Mouse (Mus musculus) frontal cortex, postnatal 36 days (tissue): ENCODE measurements around the gene Etl4.
A peak's percentile ranks its signal among the peaks of the same experiment; 100 is the strongest.

Experiments
- DNase-seq, 2 experiments: peaks; one replicate each; pipeline ENCODE4 v3.0.0; 2022; ENCODE audit warnings: low spot score in 2 of 2

The Etl4 gene

DNA sequence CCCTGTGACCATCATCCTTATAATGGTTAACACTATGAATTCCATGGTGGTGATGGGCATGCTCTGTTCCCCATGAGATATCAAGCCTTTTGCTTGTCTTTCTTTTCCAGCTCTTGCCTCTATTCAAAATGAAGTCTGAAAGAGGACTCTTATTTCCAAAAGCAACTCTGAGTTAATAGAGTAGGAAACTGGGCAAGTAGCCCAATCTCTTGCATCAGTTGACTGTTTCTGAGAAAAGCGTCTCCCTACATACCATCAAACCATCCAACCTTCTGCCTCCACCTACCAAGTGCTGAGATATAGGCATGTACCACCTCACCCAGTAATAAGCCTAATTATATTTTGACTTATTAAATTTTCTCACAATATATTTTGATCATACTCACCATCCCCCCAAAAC lies 658.9 kb downstream of the Etl4 start:
- DNase-seq = no peak

DNA sequence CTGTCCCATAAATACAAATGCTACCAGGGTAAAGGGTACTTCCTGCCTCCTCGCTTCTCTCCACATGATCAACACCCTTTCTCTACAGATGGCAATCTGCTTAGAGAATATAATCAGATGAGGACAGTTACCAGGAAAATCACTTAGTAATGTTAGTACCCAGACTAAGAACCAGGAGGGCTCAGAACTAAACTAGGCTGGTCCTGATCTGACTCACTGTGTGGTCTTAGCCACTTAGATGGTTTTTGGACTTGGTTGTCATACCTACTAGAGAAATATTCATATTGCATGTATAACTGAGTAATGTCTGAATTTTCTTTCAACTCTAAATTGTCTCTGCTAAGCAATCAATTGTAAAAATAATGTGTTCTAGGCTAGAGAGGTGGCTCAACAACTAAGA lies 662.4 kb downstream of the Etl4 start:
- no peak for DNase-seq

DNA sequence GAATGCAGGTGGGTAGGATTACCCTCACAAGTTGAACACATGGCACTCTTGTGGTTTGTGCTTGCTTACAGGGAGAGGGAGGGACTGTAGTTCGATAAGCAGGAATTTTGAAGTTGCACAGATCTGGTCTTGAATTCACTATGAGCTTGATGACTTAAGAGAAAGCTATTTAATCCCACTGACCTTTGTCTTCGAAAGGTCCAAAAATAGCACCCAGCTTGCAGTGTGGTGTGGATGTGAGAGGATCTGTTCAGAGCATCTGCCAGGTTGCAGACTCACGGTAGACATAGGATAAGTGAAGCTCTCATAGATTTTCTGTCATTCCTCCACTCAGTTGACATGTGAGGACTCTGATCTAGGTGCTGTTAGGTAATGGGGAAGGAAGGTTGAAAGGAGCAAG lies 670.8 kb downstream of the Etl4 start:
- DNase-seq = no peak

DNA sequence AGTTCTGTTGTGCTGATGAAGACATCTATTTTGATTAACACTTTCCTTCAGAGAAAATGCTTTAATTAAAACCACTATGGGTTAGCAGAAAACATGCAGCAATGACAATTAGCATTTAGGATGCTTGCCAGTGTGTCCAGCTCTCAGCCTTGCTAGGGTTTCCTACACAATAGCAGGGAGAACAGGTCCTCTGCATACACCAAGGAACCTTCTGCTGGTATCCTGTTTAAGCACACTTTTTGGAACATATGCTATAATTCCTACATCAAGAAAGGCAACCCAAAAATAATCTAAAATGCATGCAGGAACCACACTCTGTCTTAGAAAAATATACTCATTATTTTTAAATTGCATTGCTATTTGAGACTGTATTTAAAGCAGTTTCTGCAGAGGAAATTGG lies 673.5 kb downstream of the Etl4 start:
- peak in 1 of 2 experiments; percentile 22 for DNase-seq

DNA sequence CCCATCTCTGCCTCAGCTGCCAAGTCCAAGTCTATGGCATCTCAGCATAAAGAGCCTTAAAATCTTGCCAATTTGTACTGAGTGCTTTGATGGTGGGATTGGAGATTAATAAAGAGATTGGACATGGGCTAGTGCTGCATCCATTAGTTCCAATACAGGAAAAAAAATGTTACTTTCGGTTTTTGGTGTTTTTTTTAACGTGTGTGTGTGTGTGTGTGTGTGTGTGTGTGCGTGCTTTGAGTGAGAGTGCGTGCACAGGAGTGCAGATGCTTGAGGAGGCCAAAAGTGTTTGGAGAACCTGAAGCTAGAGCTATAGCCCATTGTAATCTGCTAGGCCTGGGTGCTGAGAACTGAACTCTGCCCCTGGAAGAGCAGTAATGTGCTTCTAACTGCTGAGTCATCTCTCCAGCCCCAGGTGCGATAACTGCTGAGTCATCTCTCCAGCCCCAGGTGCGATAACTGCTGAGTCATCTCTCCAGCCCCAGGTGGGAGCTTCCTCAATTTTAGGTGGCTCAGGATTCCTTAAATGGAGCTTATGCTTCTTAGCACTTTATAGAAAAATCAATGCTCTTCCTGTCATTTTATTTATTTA lies 674.1 kb downstream of the Etl4 start:
- DNase-seq = no peak

DNA sequence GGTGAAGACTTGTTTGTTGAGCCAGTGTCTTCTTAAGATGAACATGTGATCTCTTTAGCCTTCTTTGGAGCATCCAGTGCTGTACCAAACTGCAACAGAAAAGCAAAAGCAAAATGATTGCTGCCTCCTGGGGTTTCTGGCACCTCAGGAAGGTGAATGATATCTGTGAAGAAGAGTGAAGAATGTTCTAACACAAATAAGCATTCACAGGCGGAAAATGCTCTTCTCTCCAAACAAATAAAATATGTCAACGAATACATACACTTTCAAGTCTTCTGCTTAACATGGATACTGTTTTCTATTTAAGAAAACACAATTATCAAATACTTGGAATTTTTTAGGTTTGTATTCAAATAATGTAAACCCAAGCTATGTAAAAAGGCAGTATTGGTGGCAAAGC lies 678.3 kb downstream of the Etl4 start:
- DNase-seq = no peak

DNA sequence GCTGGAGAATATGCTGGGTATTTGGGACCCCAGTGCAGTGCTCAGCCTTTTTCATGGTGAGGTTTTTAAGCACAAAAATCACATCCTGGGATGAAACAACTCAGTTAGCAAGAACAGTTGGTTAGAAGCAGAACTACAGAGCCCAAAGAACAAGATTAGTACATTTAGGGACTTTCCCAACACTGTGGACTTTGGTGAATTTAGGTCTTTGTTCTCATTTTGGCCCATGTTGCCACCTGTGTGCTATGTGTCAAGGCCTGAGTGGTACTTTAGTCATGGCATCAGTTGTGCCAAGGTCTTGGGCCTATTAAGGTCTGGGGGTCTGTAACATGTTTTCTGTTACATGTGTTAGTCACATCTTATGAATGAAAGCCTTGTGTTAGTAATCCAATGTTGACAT lies 679.1 kb downstream of the Etl4 start:
- no peak for DNase-seq

DNA sequence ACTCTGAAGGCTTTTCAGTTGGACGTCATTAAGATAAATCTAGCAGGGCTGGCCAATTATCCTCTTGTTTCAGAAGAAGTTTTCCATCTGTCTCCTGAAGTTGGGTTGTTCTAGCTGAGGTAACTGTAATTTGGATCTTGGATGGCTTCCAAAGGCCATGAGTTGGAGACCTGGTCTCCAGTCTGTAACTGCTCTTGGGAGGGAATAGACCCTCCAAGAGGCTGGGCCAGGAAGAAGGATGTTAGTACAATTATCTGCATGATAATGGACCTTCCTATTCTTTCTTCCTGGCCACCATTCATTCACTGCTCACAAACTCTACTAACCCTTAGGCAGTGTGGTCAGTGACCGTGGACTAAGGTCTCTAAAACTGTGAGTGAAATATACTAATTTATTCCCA lies 684.5 kb downstream of the Etl4 start:
- no peak for DNase-seq

DNA sequence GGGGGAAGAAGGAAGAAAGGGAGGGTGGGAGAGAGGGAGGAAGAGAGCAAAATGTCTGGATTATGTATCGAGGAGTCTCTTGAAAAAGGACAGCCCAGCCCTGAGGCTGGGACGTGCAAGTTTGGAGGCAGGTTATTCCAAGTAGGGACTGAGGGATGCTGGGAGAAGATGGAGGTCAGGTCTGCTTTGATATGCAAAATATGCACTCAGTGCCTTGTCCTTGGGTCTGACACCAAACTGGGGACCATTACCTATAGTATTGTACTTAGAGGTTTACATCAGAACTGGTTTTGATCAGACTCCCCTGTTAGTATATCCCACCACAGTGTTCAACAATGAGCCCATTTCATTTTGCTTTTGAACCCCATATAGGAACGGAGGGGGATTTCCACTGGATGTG lies 685.4 kb downstream of the Etl4 start:
- DNase-seq = no peak

DNA sequence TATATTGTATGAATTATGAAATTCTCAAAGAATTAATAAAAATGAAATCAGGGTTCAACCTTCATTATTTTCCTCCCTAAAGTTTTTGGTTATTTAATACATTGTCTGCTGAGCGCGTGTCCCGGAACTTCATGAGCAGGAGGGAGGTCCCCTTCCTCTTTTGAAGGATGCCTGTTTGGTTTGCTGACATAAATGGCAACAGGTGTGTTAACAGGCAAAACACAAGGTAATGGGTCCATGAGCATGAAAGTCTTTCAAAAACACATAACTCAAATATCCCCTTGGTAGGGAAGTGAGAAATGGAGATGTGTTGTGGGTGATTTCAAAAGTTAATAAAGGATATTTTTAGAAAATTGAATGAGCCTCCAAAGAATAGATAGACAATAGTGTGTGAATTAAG lies 687.0 kb downstream of the Etl4 start:
- no peak for DNase-seq

DNA sequence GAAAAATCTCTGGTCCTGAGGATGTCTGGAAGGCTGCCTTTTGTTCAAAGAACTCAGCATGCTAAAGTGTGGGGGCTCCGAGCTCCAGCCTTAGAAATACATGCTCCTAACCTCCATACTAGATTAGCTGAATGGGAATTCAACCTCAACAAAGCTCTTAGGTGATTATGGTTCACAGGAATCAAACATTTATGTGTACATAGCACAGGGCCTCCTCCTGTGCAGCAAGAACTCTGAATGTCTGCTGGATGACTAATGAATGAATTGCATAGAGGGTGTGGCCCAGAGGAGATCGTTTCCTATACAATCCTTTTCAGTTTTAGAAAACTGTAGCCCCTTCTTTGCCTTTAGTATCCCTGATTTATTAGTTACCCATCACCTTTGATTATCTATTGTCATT lies 687.6 kb downstream of the Etl4 start:
- no peak for DNase-seq

DNA sequence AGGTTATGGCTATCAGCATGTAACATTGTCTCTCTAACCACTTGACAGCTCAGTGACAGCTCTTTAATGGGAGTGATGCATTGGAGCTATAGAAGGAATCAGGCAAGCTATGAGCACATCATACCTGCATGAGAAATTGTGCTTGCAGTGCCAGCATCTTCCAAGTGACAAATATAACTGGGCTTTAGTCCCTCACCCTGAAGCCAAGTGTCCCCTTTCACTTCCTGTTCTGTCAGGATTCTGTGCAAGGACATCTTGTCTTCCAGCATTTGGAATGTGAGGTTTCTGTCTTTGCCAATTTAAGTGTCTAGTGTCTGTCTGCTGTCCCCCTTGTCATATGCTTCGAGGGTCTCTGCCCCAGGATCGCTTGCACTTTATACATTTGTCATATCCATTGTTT lies 693.1 kb downstream of the Etl4 start:
- no peak for DNase-seq

DNA sequence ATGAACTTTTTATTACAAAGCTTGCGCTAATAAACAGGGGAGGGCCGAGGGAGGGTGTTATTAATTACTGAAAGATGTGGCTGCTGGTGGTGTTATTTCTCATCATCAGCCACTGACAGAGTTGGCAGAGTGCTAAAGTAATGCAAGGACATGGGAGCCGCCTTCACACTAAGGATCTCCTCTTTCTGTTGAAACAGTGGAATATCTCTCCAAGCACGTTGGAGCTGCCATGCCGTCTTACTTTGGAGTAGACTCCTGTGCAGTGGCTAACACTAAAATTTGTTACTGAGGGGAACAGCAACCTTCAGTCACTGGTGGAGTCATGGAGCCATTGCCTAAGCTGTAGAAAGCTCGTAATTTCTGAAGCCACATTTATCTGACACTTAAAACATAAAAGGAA lies 694.0 kb downstream of the Etl4 start:
- no peak for DNase-seq

DNA sequence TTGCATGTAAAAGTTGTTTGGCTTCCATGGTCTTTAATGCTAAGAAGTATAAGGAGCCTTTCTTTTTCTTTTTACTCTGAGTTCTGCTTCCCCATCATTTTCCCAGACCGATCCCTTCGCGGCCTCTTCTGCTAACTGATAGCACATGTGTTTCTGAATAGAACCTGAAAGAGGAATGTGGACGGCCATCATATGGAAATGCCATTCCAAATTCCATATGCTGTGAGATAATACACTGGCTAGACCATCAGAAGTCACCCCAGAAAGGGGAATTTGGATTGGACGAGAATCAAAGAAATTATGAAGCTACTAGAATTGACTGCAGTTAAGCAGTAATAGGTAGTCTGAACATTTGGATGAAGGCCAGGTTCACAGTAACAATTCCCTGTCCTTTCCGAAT lies 694.4 kb downstream of the Etl4 start:
- DNase-seq = no peak

DNA sequence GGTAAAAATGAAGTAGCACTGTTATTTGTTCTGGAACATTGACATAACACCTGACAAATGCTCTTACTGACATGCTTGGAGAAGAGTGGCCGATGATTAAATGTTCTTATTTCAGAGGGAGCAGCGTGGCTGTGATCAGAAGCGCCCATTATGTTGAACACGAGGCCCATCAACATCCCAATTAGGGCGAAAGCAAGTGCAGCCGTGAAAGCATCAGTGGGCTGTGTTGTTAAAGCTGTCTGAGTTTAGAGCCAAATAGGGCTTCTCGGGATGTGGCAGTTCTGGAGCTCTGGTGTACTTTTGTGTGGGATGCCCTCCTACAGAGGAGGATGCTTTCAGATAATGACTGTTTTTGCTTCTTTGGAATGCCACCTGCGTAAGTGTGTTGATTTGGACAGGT lies 699.6 kb downstream of the Etl4 start:
- peak in 1 of 2 experiments; percentile 24 for DNase-seq

DNA sequence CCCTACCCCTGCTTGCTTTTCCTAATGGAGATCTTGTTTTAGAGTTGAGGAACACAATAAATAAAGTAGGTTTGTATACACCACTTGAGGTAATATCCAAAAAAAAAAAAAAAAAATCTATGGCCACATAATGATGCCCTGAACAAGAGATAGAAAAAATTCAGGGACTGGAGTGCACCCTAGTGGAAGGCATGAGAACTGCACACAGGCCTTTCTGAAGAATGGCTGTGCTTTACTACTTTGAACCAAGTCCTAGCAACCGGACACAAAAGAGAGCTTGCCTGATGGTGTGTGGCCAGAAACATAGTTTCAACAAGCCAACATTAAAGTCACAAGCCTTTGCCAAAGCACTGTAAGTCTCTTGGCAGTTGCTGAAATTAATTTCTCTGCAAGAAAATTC lies 706.4 kb downstream of the Etl4 start:
- DNase-seq = peak in 1 of 2 experiments; percentile 40

DNA sequence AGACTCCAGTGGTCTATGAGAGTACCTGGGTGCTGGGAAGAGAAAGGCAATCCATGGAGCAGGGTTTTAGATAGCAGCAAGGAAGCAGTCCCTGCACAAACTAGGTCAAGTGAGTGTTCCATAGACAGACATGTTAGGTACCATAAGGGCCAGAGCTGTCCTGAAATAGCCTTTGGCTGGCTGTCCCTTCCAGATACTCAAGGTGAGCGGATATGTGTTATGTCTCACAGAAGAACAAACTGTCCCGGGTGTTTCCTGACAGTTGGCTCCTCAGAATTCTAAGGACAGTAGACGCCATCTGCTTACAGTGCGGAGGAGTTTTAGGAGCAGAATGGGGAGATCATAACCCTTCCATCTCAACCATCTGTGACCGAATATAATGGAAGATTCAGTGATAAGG lies 708.8 kb downstream of the Etl4 start:
- DNase-seq = peak in 1 of 2 experiments; percentile 6

DNA sequence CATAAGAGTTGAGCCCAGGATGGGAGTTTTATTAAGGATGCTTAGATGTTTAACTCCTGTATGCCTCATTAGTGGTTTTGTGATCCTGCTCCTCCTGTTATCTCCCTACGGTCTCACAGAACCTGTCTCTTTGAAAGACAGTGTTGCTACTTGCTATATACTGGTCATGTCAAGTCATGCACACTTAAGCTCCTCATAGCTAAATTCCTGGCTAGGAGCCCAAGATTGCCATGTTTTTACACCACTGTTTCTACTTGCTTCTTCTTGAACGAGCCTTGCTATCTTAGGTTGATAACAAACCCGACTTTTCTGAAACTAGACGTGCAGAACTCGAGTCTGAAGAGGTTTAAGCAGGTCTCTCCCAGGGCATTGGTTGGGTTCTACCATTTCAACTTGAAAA lies 710.3 kb downstream of the Etl4 start:
- DNase-seq = no peak

DNA sequence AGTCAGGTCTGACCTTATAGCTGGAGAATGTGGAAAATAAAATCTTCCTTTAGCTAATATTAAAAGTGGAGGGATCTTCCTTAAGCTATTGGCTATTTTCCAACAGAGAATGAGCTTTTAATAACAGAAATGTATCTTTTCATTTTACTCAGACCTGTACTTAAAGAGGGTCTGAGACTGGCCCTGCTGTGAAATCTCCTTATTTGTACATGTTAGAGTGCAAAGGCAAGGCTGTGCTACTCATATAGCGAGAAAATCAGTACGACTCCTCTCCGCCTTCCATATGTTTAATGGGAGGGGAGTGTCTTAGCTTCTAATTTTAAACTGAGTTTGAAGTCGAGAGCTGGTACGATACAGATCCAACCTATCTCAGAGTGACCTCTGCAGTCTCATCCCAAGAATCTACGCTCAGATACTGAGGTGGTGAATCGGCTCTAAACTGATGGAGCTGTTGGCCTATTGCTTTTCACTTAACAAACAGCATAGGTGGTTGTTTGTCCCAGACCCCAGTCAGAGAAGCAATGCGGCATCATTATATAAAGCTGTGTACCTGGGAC lies 719.7 kb downstream of the Etl4 start:
- DNase-seq = no peak

DNA sequence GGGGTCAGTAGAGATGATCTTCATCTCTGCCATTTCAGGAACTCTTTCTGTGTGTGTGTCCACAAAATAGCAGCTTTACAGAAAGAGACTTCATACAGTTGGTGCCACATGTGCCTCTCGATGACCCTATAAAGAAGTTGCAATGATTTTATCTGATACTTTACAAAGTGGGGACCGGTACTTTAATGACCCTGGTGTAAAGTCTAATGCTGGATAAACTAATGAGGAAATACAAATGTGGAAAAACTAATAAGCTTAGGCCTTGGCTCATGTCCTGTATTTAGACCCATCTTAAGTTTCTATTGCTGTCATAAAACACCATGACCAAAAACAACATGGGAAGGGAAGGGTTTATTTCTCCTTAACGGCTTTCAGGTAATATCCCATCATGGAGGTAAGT lies 729.0 kb downstream of the Etl4 start:
- DNase-seq = no peak

DNA sequence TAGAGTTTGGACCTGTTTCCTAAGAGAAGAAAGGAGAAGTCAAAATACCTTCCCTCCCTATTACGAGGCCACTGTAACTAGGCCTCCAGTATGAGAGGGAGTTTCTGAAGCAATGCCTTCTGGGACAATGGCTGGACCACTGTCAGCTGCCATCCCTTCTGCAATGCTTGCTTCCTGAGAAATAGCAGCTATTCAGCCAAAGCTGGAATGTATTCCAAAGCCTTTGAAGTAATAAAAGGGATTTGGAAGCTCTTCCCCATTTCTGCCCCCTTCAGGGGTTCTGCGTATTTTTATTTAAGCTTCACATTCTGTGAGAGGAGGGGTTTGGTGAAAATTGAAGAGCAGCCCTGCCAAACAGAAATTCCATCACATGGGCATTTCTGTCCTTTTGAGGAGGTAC lies 730.1 kb downstream of the Etl4 start:
- DNase-seq = no peak

DNA sequence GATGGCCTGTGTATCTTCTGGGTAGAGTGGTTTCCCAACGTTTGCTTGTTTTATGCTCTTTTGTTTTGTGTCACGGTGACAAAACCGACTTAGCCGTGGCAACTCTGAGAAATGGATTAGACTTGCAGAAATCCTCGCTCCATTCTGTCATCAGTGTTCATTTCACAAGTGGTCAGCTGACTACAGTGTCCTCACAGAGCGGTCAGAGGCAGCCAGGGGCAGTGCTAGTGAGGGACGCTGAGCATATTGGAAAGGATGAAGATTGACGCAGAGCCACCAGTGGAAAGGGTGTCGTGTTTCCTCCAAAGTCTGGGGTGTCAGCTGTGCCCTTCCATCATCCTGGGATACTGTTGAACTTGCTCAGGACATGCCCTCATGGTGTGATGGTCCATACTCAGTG lies 733.2 kb downstream of the Etl4 start:
- no peak for DNase-seq

DNA sequence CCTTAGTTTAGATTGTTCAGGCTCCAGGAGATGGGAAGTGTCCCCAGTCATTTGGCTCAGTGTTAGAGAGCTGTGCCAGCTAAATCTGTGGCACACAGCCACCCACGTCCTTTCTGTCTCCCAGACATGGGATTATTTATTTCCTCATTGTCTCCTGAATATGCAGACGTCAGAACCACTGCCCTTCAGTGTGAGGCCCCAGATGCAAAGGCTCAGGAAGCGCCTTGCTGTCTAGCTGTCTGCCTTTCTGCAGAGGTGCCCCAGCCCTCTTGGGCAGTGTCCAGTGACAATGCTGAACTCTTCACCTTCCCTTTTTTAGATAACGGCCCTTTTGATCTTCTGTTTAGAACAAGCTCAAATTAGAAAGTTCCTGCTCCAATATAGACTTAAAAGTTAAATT lies 740.2 kb downstream of the Etl4 start:
- peak; percentile 43 to 71 for DNase-seq

DNA sequence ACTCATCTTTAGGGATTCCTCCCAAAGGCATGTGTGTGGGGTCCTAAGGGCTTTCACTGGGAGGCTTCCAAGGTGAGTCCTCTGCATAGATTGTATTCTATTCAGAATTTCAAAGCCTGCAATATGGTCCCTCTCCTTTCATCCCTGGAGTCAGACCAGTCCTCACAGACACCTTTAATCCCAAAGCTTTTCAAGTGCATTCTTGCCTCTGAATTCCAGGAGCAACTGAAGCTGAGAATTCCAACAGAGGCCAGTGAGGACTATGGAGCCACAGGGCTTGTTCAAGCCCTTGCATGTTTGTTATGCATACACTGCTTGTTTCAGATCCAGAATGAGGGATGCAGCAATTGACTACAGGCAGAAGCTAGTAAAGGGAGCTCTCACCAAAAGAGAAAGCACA lies 743.5 kb downstream of the Etl4 start:
- no peak for DNase-seq
